Mouse (Mus musculus) cerebellum, adult 2 months (tissue): Measurements from ENCODE around the gene BC048562.

Source experiments
- CTCF ChIP-seq: fragments of 200-500 bp; IDR thresholded peaks from 2 replicates; pipeline ENCODE4 v1.5.1; 2011; ENCODE audit warnings: low read depth, mild to moderate bottlenecking, control low read depth, low read length, moderate library complexity, borderline replicate concordance; ENCODE audit not compliant: insufficient read depth
- POLR2A ChIP-seq: fragments of 200-500 bp; IDR thresholded peaks from 2 replicates; pipeline ENCODE4 v1.6.1; 2011; ENCODE audit warnings: low read length, control low read depth, borderline replicate concordance; ENCODE audit not compliant: insufficient read depth

- TF ChIP-seq CTCF = no peak
- no peak for TF ChIP-seq POLR2A
Measured at GRCm38 (mm10) chr9:108451170-108451493, 14.8 kb downstream of the BC048562 start.
